Mouse (Mus musculus): ENCODE measurements at regions not wholly inside any gene's neighbourhood (a gene's known extent, or its start where the extent isn't known, plus 50 kb on each side); places are given as distances from the start of the nearest gene placed in this dataset.

GRCm38 (mm10) chr15:63397485-63397884 lies 447.5 kb downstream of the Gsdmc2 start:
- no peaks in the 10 kb centered on the region for H3K27me3 ChIP-seq (ENCODE audit: insufficient read depth, low read length)
- no peaks in the 10 kb centered on the region for H3K36me3 ChIP-seq (ENCODE audit: insufficient read depth, low read length)
- TF ChIP-seq CTCF (IDR thresholded peaks at IDR 0.05; ENCODE audit: low read depth), result no peak
- DNase-seq (ENCODE audit: low spot score), result no peak
- H3K4me3 ChIP-seq (replicated peaks; ENCODE audit: low read depth, low read length), result no peak overlapping the region
- H3K27ac ChIP-seq, result no peak overlapping the region
- H3K4me2 ChIP-seq (ENCODE audit: low read length), result no peak overlapping the region
- H3K4me1 ChIP-seq (replicated peaks; ENCODE audit: insufficient read depth, low read length), result no peaks in the 10 kb centered on the region
- ATAC-seq (replicated peaks; ENCODE audit: low FRiP score, low read depth), result no peak
- 95% methylated on average over 3 of the region's 3 CpGs for WGBS
- no peaks in the 10 kb centered on the region for H3K9me3 ChIP-seq (replicated peaks; ENCODE audit: low read length)
- no peak overlapping the region for H3K9ac ChIP-seq (ENCODE audit: low read depth, low read length)

GRCm38 (mm10) chr15:63377258-63377657 lies 467.7 kb downstream of the Gsdmc2 start:
- Histone ChIP-seq H3K4me1 (replicated peaks; ENCODE audit: insufficient read depth, low read length) (no peaks in the 10 kb centered on the region), H3K9ac (ENCODE audit: low read depth, low read length) (no peak overlapping the region), H3K27ac (no peak overlapping the region), H3K4me2 (ENCODE audit: low read length) (no peak overlapping the region), H3K27me3 (ENCODE audit: insufficient read depth, low read length) (no peaks in the 10 kb centered on the region), H3K36me3 (ENCODE audit: insufficient read depth, low read length) (no peaks in the 10 kb centered on the region), H3K4me3 (replicated peaks; ENCODE audit: low read depth, low read length) (no peak overlapping the region), H3K9me3 (replicated peaks; ENCODE audit: low read length) (no peaks in the 10 kb centered on the region)
- DNase-seq (ENCODE audit: low spot score), result no peak
- WGBS, result 87% methylated on average over 2 of the region's 2 CpGs
- no peak for TF ChIP-seq CTCF (IDR thresholded peaks at IDR 0.05; ENCODE audit: low read depth)
- ATAC-seq (replicated peaks; ENCODE audit: low FRiP score, low read depth), result no peak

GRCm38 (mm10) chr15:63371328-63372023 lies 473.5 kb downstream of the Gsdmc2 start:
- DNase-seq (ENCODE audit: low spot score) (peak; percentile 82), ATAC-seq (replicated peaks; ENCODE audit: low FRiP score, low read depth) (peak; percentile 85)
- no peak for TF ChIP-seq CTCF (IDR thresholded peaks at IDR 0.05; ENCODE audit: low read depth)
- Histone ChIP-seq H3K27ac (peak overlapping the region; percentile 25; the same call in 1 of the 2 replicates), H3K4me3 (replicated peaks; ENCODE audit: low read depth, low read length) (no peak overlapping the region), H3K9ac (ENCODE audit: low read depth, low read length) (no peak overlapping the region), H3K9me3 (replicated peaks; ENCODE audit: low read length) (no peaks in the 10 kb centered on the region), H3K27me3 (ENCODE audit: insufficient read depth, low read length) (no peaks in the 10 kb centered on the region), H3K36me3 (ENCODE audit: insufficient read depth, low read length) (no peaks in the 10 kb centered on the region), H3K4me1 (replicated peaks; ENCODE audit: insufficient read depth, low read length) (no peaks in the 10 kb centered on the region), H3K4me2 (ENCODE audit: low read length) (no peak overlapping the region)
- WGBS, result 21% methylated on average over 4 of the region's 4 CpGs

GRCm38 (mm10) chr15:63364473-63364872 lies 480.5 kb downstream of the Gsdmc2 start:
- H3K27me3 ChIP-seq (ENCODE audit: insufficient read depth, low read length), result no peaks in the 10 kb centered on the region
- H3K9ac ChIP-seq (ENCODE audit: low read depth, low read length), result no peak overlapping the region
- no peaks in the 10 kb centered on the region for H3K9me3 ChIP-seq (replicated peaks; ENCODE audit: low read length)
- H3K4me2 ChIP-seq (ENCODE audit: low read length), result no peak overlapping the region
- H3K27ac ChIP-seq, result no peak overlapping the region
- no peaks in the 10 kb centered on the region for H3K4me1 ChIP-seq (replicated peaks; ENCODE audit: insufficient read depth, low read length)
- H3K36me3 ChIP-seq (ENCODE audit: insufficient read depth, low read length), result no peaks in the 10 kb centered on the region
- no peak overlapping the region for H3K4me3 ChIP-seq (replicated peaks; ENCODE audit: low read depth, low read length)
- WGBS, result 78% methylated on average over 1 of the region's 1 CpGs
- TF ChIP-seq CTCF (IDR thresholded peaks at IDR 0.05; ENCODE audit: low read depth), result no peak
- ATAC-seq (replicated peaks; ENCODE audit: low FRiP score, low read depth) (no peak), DNase-seq (ENCODE audit: low spot score) (no peak)

GRCm38 (mm10) chr15:63360402-63360801 lies 484.6 kb downstream of the Gsdmc2 start:
- Histone ChIP-seq H3K27ac (no peak overlapping the region), H3K4me2 (ENCODE audit: low read length) (no peak overlapping the region), H3K4me3 (replicated peaks; ENCODE audit: low read depth, low read length) (no peak overlapping the region), H3K27me3 (ENCODE audit: insufficient read depth, low read length) (no peaks in the 10 kb centered on the region), H3K9me3 (replicated peaks; ENCODE audit: low read length) (no peaks in the 10 kb centered on the region), H3K36me3 (ENCODE audit: insufficient read depth, low read length) (no peaks in the 10 kb centered on the region), H3K9ac (ENCODE audit: low read depth, low read length) (no peak overlapping the region), H3K4me1 (replicated peaks; ENCODE audit: insufficient read depth, low read length) (no peaks in the 10 kb centered on the region)
- DNase-seq (ENCODE audit: low spot score) (peak; percentile 46), ATAC-seq (replicated peaks; ENCODE audit: low FRiP score, low read depth) (no peak)
- TF ChIP-seq CTCF (IDR thresholded peaks at IDR 0.05; ENCODE audit: low read depth), result no peak
- WGBS, result 68% methylated on average over 7 of the region's 7 CpGs

GRCm38 (mm10) chr15:63341730-63342129 lies 503.2 kb downstream of the Gsdmc2 start:
- no peaks in the 10 kb centered on the region for H3K4me1 ChIP-seq (replicated peaks; ENCODE audit: insufficient read depth, low read length)
- H3K36me3 ChIP-seq (ENCODE audit: insufficient read depth, low read length), result no peaks in the 10 kb centered on the region
- H3K4me3 ChIP-seq (replicated peaks; ENCODE audit: low read depth, low read length), result no peak overlapping the region
- no peak for DNase-seq (ENCODE audit: low spot score)
- no peak overlapping the region for H3K9ac ChIP-seq (ENCODE audit: low read depth, low read length)
- TF ChIP-seq CTCF (IDR thresholded peaks at IDR 0.05; ENCODE audit: low read depth), result no peak
- no peak overlapping the region for H3K27ac ChIP-seq
- H3K4me2 ChIP-seq (ENCODE audit: low read length), result no peak overlapping the region
- H3K27me3 ChIP-seq (ENCODE audit: insufficient read depth, low read length), result no peaks in the 10 kb centered on the region
- H3K9me3 ChIP-seq (replicated peaks; ENCODE audit: low read length), result no peaks in the 10 kb centered on the region
- ATAC-seq (replicated peaks; ENCODE audit: low FRiP score, low read depth), result no peak
- 80% methylated on average over 2 of the region's 2 CpGs for WGBS
